Mouse (Mus musculus) MEL-GATA-1-ER (cell line): ENCODE measurements around the gene Reep3.
"Not testable (repeated sequence)": the region's sequence is repeated elsewhere in the genome, so short reads cannot be mapped to it uniquely, and the experiment has no call there.

Source experiments
- DNase-seq: peaks from one replicate; pipeline ENCODE4 v3.0.0-alpha.2; 2012; ENCODE audit warnings: low read depth; ENCODE audit errors: extremely low read depth

Gene Reep3

GRCm38 (mm10) chr10:67017891-67018290 is 78.9 kb downstream of the Reep3 start:
- DNase-seq: no peak

DNA sequence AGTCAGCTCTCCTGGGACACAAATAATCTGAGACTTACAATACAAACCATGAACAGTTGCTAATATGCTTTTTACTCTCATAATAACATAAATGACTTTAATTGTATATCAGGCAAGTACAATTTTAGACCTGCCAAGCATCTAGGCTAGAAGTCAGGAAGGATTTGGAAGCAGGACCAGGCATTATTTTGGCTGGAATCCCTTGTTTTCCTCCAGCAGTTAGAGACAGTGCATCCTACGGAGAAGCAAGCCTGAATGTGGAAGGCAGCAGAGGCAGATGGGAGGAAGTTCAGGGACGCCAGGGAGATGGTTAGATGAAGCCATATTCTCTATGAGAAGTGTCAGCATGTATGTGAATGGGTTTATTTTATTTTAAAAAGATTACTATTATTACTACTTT is 79.4 kb downstream of the Reep3 start:
- no peak for DNase-seq

DNA sequence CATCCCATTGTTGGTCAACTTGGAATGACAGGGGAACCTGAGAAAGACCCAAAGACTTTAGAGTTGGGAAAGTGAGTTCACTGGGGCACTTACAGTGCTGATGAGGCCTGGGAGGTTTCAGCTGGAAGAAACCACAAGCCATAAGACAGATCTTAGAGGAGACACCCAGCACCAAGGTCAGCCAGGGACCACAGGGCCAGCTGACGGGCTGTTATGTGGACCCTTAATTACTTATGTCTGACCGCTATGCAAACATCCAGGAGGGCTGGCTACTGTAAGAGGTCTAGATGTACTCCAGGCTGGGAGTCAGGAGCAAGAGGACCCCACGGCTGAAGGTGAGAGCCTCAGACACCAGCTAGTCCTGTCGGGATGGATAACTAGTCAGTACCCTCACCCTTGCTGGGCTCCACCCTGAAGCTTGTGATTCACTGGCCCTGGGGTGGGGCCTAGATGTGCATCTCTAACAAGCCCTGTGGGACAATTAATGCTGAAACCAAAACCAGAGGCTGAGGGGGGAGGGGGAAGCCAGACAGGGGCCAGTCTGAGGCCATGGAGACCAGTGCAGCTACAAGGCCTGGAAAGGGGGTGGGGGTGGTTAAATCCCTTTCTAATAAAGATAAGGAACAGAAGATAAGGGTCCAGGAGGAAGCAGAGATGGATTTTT is 80.0 kb downstream of the Reep3 start:
- no peak for DNase-seq

GRCm38 (mm10) chr10:67014746-67015145 is 82.0 kb downstream of the Reep3 start:
- DNase-seq: no peak

DNA sequence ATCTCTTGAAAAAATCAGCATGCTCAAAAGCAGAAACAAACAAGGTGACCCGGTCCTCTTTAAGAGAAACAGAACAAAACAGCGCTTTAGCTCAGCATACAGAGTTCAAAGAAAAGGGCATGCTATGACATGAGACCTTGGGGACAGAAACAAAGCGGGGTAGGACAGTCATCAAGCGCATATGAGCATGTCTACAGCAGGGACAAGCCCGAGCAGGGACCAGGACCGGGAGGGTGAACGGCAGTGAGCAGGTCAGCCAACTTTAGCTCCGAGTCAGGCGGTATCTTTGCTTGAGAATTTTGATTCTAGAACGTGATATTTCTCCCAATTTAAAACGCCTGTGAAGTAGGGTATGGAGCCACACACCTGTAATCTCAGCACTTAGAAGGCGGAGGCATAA is 86.2 kb downstream of the Reep3 start:
- no peak for DNase-seq

DNA sequence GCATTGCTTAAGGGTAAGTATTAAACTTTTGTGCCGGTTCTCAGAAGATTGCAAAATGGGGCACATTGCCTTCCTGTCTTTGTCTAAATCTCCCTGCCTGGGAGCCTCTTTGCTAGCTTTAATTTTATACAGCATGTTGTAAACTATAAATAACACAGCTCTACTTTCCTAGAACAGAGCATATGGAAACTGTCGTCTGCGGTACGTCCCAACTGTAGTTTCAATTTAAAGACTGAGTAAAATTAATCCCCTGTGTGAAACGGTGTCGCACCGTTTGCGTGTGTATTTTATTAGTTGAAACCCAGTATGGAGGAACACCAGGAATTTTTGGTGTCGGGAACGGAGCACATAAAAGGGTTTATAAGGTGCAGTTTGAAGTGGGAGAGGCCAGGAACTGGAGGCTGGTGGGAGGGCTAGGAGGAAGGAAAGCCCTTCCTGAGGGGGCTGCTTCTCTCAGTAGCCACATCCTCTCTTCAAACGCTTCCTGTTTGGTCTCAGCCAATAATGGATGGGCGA is 92.2 kb downstream of the Reep3 start:
- DNase-seq: no peak

GRCm38 (mm10) chr10:67003743-67004526 is 92.8 kb downstream of the Reep3 start:
- no peak for DNase-seq

- DNase-seq: no peak
Observed at GRCm38 (mm10) chr10:67003009-67003742, 93.6 kb downstream of the Reep3 start.

DNA sequence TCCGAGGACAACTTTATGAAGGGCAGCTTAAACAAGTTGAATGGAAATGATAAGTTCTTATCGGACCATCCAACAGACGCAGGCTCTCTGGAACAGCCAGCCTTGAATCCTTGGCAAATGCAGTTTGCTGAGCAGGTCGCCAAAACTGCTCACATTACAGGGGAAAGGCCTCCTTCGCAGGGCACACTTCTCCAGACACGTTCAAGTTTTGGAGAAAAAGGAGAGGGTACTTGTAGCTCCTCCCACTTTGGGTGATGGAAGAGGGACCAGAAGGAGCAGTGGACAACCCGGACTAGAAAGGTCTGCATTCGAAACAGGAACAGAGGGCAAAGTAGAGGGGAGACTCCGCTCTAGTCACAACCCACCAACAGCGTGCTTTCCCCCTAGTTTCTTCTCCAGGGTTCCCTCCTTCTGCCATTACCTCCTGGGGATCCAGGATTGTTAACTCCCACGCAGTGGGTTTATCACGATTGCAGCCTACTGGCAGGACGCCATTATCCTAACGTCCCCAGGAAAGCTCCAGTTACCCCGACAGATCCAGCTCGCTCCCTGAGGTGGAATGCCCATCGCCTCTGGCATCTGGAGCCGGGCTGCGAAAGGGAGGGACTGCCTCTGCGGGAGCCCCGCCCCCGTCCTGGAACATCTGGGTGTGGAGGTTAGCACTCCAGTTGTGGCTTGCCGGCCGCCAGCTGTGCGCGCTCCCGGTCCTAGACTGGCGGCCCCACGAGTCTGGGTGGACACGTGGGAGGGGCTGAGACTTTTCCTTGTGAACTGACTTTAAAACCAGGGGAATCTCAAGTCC is 94.3 kb downstream of the Reep3 start:
- DNase-seq: no peak

GRCm38 (mm10) chr10:67000958-67001615 is 95.7 kb downstream of the Reep3 start:
- DNase-seq: not testable (repeated sequence)

- no peak for DNase-seq
Observed at GRCm38 (mm10) chr10:67000136-67000535, 96.6 kb downstream of the Reep3 start.

DNA sequence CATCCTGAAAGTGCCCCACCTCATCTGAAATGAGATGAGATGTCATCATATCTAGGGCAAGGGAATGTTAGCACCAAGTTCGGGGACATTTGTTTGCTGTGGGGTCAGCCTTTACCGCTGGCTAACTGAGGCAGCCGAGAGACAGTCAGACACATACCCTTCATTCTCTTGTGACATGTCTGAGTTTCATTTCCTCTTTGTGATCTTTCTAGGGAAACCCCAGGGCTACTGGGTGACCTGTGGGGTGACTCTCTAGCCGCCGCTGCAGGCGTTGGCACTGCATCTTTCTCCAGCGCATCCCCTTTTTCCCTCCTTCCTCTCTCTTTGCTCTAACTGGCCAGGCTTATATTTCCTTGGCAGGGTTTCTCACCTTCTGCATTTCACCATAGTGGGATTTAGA is 98.0 kb downstream of the Reep3 start:
- no peak for DNase-seq

GRCm38 (mm10) chr10:66995181-66995580 is 101.6 kb downstream of the Reep3 start:
- DNase-seq: no peak

GRCm38 (mm10) chr10:66994469-66994868 is 102.3 kb downstream of the Reep3 start:
- no peak for DNase-seq

DNA sequence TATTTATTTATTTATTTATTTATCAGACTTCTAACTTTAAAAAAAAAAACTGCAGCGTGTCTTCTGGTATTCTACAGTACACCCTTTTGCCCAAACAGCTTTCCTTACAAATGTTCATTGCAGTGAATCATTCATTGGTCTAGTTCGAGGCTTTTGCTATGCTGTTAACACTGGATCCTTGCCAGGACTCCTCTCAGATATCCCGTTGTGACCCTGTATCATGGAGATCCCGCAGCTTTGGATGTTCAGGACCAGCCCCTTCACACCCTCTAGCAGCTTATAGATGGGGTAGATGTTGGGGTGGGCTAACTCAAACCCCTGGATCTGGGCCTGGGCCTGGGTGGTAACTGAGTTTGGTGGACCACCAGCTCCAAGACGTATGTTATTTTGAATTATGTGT is 104.2 kb downstream of the Reep3 start:
- no peak for DNase-seq

DNA sequence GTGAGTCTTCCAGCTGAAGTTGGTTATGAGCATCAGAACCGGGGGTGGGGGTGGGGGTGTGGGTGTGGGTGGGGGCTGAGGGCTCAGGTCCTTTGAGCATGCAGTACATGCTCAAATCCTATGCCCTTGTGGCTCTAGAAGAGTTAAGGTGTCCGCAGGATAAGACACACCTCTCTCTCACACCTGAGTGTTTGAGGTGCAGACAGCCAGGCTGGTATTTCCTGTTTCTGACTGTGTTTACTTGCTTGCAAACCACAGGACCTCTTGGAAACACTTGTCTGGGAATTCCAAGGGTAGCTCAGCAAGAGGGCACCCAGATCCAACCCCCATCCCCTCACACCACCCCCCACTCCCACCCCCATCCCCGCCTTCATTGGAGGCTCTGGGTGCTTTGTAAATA is 106.2 kb downstream of the Reep3 start:
- no peak for DNase-seq

DNA sequence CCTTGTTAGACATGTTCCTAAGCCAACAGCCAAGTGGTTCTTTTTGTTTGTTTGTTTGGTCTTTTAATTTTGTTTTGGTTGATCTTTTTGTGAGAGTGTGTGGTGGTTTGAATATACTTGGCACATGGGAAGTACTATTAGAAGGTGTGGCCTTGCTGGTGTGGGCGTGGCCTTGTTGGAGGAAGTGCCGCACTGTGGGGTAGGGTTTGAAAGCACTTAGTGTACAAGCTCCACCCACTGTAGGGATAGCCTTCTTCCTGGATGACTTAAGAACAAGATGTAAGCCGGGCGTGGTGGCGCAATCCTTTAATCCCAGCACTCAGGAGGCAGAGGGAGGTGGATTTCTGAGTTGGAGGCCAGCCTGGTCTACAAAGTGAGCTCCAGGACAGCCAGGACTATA is 113.7 kb downstream of the Reep3 start:
- peak; percentile 16 for DNase-seq

DNA sequence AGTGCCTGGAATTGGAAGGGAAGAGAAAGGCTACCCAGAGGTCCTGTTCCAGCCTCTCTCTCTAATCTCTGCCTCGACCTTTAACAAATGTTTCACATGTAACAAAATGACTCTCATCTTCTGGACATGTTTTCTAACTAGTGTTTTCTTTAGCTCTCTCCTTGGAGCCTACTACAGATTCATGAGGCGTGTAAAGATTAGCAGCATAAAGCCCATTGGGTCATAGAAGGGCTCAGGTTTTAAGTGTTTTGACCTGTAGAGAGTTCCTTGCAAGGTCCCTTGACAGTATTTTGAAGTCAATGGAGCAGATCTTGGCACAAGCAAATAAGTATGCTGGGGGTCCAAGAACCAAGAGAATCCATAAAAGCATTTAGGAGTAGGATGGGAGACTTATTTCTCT is 118.5 kb downstream of the Reep3 start:
- no peak for DNase-seq

DNA sequence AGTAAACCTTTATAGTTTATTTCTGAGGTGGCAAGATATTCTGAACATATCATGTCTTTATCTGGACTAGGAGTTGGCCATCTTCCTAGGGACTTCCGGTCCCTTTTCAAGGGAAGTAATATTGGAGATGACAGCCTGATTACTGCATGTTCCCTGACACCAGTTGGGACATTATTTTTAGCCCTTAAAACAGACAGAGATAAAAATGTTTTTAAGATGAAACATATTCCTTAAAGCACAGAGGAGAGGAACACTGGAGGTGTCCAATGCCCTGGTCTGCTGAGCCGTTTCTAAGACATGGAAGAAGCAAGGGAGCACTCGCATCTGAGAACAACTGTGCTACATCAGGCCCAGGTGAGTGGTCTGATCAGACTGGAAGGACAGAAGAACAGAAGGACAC is 119.7 kb downstream of the Reep3 start:
- no peak for DNase-seq

DNA sequence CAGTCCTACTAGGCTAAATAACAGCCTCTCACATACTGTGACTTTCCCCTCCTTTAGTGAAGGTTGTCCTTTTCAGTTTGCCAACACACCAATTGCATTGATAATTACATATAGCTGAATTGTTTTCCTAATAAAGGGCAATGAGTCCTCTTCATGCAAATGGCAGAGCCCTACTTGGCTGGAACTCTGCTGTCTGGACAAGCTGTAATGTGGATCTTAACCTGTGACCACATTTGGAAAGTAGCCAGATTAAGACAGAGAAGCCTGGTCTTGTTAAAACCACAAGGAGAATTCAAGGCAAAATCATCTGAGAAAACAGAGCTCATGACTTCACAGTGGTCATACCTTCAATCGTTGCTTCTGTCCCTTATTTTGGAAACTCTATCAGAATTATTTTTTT is 121.3 kb downstream of the Reep3 start:
- DNase-seq: no peak

DNA sequence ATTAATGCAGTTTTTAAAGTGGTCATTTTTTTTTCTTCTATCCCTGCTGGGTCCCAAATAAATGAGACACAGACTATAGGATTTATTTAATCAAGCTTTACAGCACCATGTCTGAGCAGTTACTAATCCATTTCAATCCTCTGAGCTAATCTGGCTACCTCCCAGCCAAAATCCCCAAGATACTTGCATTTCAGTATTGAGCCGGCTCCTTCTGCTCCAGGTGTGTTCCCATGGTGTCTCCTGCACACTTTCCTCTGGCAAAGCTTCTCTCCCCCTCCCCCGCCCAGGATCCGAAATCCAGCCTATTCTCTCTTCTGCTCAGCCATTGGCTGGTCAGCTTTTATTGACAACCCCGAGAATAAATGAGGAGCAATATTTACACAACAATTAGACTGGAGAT is 122.3 kb downstream of the Reep3 start:
- no peak for DNase-seq
